Mouse (Mus musculus): ENCODE data around the gene Phldb1.
A peak's percentile ranks its signal among the peaks of the same experiment; 100 is the strongest.

The Phldb1 gene

GRCm38 (mm10) chr9:44708429-44708765, 26.6 kb downstream of the Phldb1 start:
- DNase-seq, result peak; percentile 86

- no peak for DNase-seq
Measured at GRCm38 (mm10) chr9:44707749-44708428, 27.1 kb downstream of the Phldb1 start.

- DNase-seq, result peak; percentile 58
Measured at GRCm38 (mm10) chr9:44699730-44700129, 35.3 kb downstream of the Phldb1 start.

DNA sequence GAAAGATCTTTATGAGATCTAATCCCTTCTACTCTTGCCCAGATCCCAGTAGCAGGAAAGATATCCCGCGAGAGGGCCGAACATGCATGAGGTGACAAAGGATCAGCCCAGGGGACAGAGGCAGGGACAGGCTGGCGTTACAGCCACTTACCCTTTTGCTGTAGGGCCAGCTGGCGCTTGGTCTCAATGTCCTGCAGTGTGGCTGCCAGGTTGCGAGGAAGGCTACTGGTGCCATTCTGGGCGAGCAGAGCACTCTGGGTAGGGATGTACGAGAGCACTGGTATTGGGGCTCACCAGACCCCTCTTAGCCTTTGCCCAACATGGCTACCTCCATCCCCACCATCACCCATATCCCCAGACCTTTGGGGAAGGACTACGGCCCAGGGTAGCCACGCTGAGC, 35.8 kb downstream of the Phldb1 start:
- DNase-seq, result no peak

DNA sequence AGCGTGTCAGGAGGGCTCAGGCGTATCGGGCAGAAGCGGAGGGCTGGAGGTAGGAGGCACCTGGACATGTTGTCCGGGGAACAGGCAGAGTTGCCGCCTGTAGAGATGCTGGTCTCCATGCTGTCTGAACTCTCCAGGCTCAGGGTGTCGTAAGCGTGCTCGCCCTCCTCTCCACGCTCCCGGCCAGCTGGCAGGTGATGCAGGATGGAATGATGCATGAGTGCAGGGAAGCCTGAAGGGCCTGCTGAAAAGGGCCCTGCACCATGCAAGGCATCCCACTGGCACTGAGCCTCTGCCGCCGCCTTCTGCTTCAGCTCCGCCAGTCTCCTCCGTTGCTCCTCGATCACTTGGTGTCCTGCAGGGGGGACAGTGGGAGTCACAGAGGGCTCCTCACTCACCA, 37.1 kb downstream of the Phldb1 start:
- DNase-seq, result no peak

- no peak for DNase-seq
Measured at GRCm38 (mm10) chr9:44693071-44693470, 41.9 kb downstream of the Phldb1 start.

DNA sequence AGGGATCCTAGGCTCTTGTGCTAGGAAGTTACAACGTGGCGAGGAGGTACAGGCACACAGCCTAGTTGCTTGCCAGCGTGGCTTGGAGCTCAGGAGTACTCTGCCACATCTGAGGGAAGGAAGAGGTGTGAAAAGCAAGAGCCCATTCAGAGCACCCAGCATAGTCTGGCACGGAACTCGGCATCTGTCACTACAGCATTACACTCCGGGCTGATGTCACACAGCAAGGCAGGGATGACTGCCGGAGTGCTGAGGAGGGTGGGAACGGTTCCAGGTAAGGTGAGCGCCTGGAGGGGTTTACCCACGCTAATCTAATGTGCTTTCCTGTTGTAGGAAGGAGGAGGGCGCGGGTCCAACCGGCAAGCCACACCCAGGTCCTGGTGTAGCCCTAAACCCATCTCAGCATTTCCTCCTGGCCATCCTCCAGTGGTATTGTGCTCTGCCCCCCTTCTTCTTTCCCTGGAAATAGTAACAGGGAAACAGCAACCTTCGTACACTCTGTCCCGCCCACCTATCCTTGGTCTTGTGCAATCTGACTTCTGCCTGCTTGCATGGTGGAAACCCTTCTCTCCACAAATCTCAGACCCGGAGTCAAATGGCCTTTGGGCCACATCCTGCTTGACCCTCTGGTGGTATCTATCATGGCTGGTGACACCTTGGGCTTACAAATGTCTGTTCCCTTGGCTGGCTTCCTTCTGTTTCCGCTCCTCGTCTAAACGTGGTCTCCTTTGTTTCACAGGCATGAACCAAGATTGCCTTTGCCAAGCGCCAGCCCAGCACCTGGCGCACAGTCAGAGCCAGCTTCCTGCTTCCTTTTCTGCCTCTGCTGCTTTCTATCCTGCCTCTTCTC, 43.1 kb downstream of the Phldb1 start:
- peak; percentile 89 for DNase-seq

- DNase-seq, result no peak
Measured at GRCm38 (mm10) chr9:44690641-44691040, 44.4 kb downstream of the Phldb1 start.

GRCm38 (mm10) chr9:44688013-44688412, 47.0 kb downstream of the Phldb1 start:
- no peak for DNase-seq

DNA sequence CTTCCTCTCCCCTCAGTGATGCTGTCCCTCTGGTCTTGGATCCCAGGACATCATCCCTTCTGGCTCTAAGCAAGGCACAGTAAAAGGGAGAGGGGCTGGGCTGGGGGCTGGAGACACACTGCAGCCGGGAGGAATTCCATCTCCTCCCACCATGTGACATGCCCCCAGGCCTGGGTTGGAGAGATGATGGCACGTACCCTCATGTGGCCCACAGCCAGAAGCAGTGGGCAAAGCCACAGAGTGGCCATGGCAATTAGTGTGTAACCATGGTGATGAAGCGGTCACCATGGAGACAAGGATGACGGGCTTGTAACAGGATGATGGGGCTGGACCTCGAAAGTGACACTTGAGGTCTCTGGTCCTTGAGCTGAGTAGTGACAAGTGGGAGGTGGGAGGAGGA, 48.4 kb downstream of the Phldb1 start:
- peak; percentile 33 for DNase-seq

DNA sequence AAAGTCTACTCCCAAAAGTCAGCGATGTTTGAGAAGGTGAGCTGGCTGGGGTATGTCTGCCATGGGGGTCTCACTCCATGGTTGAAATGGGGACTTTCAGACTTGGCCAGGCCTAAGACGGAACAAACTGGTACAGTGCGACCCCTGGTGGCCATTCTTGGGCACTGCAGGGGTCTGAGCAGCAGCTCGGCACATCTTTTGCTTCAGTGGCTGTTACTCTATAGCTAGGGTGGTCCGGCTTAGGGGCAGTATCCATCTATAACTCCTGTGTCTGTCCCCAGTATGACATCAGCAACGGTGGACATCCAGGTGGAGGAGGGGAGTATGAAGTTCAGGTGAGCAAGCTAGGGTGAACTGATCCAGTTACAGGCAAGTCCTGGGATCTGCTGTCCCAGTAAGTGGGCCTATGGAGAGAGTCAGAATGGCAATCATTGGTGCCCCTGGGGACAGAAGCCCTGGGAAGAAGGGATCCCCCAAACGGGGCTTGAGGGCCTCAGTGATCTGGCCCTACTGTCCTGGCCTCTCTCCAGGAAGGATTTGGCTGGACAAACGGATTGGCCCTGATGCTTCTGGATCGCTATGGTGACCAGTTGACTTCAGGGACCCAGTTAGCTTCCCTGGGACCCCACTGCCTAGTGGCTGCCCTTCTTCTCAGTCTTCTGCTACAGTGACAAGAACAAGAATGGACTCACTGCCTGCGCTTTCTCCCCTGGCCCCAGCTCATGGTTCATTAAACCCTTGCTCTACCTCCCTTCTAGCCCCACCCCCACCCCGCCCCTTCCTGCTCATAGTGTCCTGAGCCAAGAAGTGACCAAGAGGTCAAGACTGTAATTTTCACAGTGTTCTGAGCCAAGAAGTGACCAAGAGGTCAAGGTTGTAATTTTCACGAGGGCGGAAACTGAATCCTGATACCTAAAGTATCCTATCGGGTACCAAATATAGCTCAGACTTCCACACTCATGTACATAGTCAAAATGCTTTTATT, 49.4 kb downstream of the Phldb1 start:
- DNase-seq, result peak; percentile 78

- peak; percentile 65 for DNase-seq
Measured at GRCm38 (mm10) chr9:44683046-44683445, 52.0 kb downstream of the Phldb1 start.

- peak; percentile 81 for DNase-seq
Measured at GRCm38 (mm10) chr9:44679565-44679964, 55.4 kb downstream of the Phldb1 start.

GRCm38 (mm10) chr9:44678288-44678871, 56.6 kb downstream of the Phldb1 start:
- DNase-seq, result no peak

DNA sequence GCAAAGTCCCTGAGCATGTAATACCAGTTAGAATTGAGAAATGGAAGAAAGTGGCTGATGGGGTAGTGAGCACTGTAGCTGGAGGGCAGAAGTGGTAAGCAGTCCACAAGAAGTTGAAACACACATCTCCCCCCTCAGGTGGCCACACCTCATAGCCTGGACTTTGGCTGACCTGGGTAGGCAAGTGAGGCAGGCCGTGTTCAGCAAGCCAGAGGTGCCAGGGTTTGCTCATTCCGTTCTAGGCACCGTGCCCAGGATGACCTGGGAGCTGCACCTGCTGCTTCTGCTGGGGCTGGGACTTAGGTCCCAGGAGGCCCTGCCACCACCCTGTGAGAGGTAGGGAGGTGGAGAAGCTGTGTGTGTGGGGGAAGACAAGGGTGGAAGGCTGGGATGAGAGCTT, 62.0 kb downstream of the Phldb1 start, which contains the start of gene Treh:
TSS of gene Treh (plus strand) at position 229 of the 400 bp plus-strand sequence.
- peak; percentile 95 for DNase-seq

- DNase-seq, result peak; percentile 74
Measured at GRCm38 (mm10) chr9:44672291-44672865, 62.6 kb downstream of the Phldb1 start.

DNA sequence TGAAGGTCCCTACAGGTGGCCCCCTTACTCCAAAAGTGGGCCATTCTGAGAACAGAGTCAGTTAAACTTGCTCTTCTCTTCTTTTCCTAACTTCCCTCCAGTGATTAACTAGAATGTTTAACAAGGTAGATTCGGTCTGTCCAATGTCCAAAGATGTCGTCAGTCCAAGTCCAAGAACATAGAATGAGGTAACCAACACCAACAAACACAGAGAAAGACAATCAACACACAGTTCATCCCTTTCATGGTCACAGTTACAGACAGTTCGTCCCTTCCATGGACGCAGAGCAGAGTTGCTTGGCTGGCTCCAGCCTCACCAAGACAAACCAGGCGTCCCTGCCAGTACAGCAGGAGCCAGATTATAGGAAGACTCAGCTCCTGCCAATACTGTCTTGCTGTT, 63.6 kb downstream of the Phldb1 start:
- DNase-seq, result peak; percentile 83

DNA sequence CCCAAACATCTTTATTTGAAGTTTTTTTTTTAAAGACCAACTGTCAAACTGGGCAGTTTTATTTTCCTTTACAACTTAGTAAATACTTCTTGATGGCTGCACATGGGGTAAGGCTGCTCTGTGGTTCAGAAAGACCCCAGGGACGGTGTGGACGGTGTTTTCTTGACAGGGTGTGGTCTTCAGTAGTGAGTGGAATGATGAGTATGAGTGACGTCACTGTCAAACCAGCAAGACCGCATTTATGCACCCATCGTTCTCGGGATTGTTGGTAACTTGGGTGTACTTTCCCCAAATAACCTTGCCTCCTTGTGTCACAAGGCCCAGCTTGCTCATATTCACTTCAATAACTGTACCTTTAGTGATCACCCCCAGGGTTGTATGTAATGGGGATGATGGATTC, 71.3 kb downstream of the Phldb1 start:
- no peak for DNase-seq

GRCm38 (mm10) chr9:44655098-44656066, 79.6 kb downstream of the Phldb1 start:
- DNase-seq, result peak; percentile 83

DNA sequence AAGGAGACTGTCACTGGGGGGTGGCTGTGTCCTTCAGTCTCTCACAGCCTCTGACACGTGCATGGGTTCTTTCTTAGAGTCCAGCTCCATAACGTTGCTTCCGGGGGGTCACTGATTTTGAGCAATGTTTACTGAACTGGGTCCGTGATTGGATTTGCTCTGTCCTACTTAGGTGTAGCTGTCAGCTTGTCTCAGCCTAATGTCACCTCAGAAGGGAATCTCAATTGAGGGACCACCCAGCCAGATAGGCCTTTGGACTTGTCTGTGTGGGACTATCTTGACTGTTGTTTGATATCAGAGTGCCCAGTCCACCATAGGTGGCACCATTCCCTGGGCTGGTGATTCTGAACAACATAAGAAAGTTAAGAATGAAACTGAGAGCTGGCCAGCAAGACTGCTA, 81.1 kb downstream of the Phldb1 start:
- DNase-seq, result no peak

DNA sequence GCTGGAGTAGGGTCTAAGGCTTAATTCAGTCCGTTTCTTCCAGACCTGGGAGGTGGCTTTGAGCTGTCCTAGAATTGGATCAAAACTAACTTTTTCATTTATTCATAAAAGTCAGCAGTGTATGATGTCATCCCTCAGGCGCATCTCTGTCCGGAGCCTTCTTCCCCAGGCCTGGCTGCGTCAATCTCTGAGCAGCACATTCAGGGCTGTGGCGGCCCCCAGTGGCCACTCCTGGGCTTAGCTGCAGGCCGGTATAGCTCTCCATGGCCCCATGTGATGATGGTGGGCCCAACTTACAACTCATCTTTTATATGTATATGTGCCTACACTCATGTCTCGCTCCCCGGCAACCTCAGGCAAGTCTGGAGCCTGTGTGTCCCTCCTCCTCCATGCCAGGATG, 83.0 kb downstream of the Phldb1 start:
- peak; percentile 74 for DNase-seq
